Comparison of ENCODE assay signal across 9 mouse cellular contexts in the genomic region with DNA sequence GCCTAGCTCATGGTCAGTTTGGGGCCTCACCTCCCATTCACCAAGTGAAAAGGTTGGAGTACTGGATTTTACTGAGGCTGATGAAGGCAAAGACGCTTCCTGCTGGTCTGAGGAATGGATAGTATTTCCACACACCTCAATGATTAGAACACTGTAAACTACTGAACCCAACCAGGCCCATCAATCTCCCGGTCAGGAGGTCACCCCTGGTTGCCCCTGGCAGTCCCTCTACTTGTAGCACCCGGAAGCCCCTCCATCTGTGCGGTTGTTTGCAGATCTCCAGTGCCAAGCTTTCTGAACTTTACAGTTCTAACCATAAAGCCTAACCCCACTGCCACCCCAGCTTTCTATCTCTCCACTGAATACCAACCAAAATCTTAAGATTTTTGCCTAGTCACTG. TPM values are rescaled to one million over a fixed set of nuclear protein-coding genes. Genes with fewer than 3 reads are reported as not detected.
A peak's percentile ranks its signal among the peaks of the same experiment; 100 is the strongest.
DNase-seq lines count a peak whose midpoint lies in the region; ATAC-seq and TF ChIP-seq lines count a peak whose summit lies in the region.
"Had no signal": no experiment of that assay in that cellular context is flagged by ENCODE, and none has a peak within 500 bp of the region (broad histone marks: within the 10 kb centered on the region; RNA-seq: fewer than 3 reads in every experiment).

No protein-coding gene starts in this region.

- ATAC-seq in embryonic facial prominence, embryonic 13.5 days (ENCODE audit: insufficient number of reproducible peaks, insufficient read depth, low FRiP score, low TSS enrichment, low read depth), result no peak
- no peak for ATAC-seq in forebrain, postnatal 0 days
- ATAC-seq in liver, embryonic 13.5 days (ENCODE audit: low read depth), result no peak

- H3K4me2 ChIP-seq in embryonic facial prominence, embryonic 13.5 days, result peak overlapping the region; percentile 59
- H3K4me2 ChIP-seq in forebrain, postnatal 0 days (ENCODE audit: low read depth), result peak overlapping the region; percentile 33; the same call in 1 of the 2 replicates
- peak overlapping the region; percentile 48; the same call in 1 of the 2 replicates for H3K4me2 ChIP-seq in liver, embryonic 13.5 days

- no peaks in the 10 kb centered on the region for H3K36me3 ChIP-seq in kidney, adult 2 months (ENCODE audit: control insufficient read depth, insufficient read depth, low read length)
- no peaks in the 10 kb centered on the region for H3K36me3 ChIP-seq in embryonic facial prominence, embryonic 13.5 days
- H3K36me3 ChIP-seq in forebrain, postnatal 0 days (ENCODE audit: insufficient read depth), result no peaks in the 10 kb centered on the region
- H3K36me3 ChIP-seq in liver, embryonic 13.5 days, result no peaks in the 10 kb centered on the region
- H3K36me3 ChIP-seq in thymus, adult 2 months (ENCODE audit: control insufficient read depth, insufficient read depth, low read length), result no peaks in the 10 kb centered on the region

- no peaks in the 10 kb centered on the region for H3K27me3 ChIP-seq in kidney, adult 2 months (replicated peaks; ENCODE audit: control insufficient read depth, insufficient read depth, low read length)
- no peaks in the 10 kb centered on the region; the same call in 1 of the 2 replicates for H3K27me3 ChIP-seq in embryonic facial prominence, embryonic 13.5 days
- H3K27me3 ChIP-seq in forebrain, postnatal 0 days (ENCODE audit: insufficient read depth, low read length), result no peaks in the 10 kb centered on the region
- H3K27me3 ChIP-seq in liver, embryonic 13.5 days, result no peaks in the 10 kb centered on the region
- H3K27me3 ChIP-seq in thymus, adult 2 months (ENCODE audit: control insufficient read depth, insufficient read depth, low read length), result no peaks in the 10 kb centered on the region

- H3K9ac ChIP-seq in embryonic facial prominence, embryonic 13.5 days, result peak overlapping the region; percentile 58
- H3K9ac ChIP-seq in forebrain, postnatal 0 days, result no peak overlapping the region
- no peak overlapping the region; the same call in 1 of the 2 replicates for H3K9ac ChIP-seq in liver, embryonic 13.5 days

- no peaks in the 10 kb centered on the region for H3K9me3 ChIP-seq in embryonic facial prominence, embryonic 13.5 days
- H3K9me3 ChIP-seq in forebrain, postnatal 0 days (ENCODE audit: low read length), result no peaks in the 10 kb centered on the region
- no peaks in the 10 kb centered on the region for H3K9me3 ChIP-seq in liver, embryonic 13.5 days (replicated peaks)

- TF ChIP-seq CTCF in kidney, adult 2 months (conservative IDR thresholded peaks at IDR 0.05; ENCODE audit: insufficient read depth, insufficient read length, low read depth, low read length), result no peak
- TF ChIP-seq CTCF in forebrain, postnatal 0 days (IDR thresholded peaks at IDR 0.05; ENCODE audit: low read depth), result no peak
- TF ChIP-seq CTCF in thymus, adult 2 months (IDR thresholded peaks at IDR 0.05; ENCODE audit: borderline replicate concordance, control insufficient read depth, extremely low read depth, insufficient read depth, low read length, poor library complexity), result no peak

- WGBS in kidney, adult 2 months, result 56% methylated on average over 4 of the region's 4 CpGs
- 51% methylated on average over 4 of the region's 4 CpGs for WGBS in embryonic facial prominence, embryonic 13.5 days
- WGBS in forebrain, postnatal 0 days, result 84% methylated on average over 4 of the region's 4 CpGs
- 68% methylated on average over 4 of the region's 4 CpGs for WGBS in liver, embryonic 13.5 days (ENCODE audit: insufficient replicate concordance)
- WGBS in thymus, adult 2 months, result 89% methylated on average over 4 of the region's 4 CpGs

- no peak for DNase-seq in kidney, adult 2 months
- no peak for DNase-seq in kidney, adult 9 months
- no peak for DNase-seq in forebrain, postnatal 0 days
- DNase-seq in liver, embryonic 13.5 days, result no peak
- DNase-seq in cerebellum, adult 8-10 months, result no peak
- DNase-seq in adrenal gland, adult 8-10 months, result no peak
- DNase-seq in thymus, adult 2 months, result no peak
- DNase-seq: lung, postnatal 14 days had no signal

- H3K27ac ChIP-seq in kidney, adult 2 months (ENCODE audit: insufficient read depth, low read depth, low read length), result no peak overlapping the region
- H3K27ac ChIP-seq in embryonic facial prominence, embryonic 13.5 days, result peak overlapping the region; percentile 73; the same call in 1 of the 2 replicates
- H3K27ac ChIP-seq in forebrain, postnatal 0 days (ENCODE audit: low read depth, low read length), result no peak overlapping the region
- no peak overlapping the region for H3K27ac ChIP-seq in liver, embryonic 13.5 days
- H3K27ac ChIP-seq in thymus, adult 2 months (ENCODE audit: control insufficient read depth, insufficient read depth, low read length), result no peak overlapping the region

- H3K4me3 ChIP-seq in kidney, adult 2 months (ENCODE audit: insufficient read depth, low read depth, low read length), result peak overlapping the region; percentile 31; the same call in 1 of the 2 replicates
- H3K4me3 ChIP-seq in embryonic facial prominence, embryonic 13.5 days, result peak overlapping the region; percentile 38
- H3K4me3 ChIP-seq in forebrain, postnatal 0 days (ENCODE audit: low read depth, low read length), result no peak overlapping the region
- H3K4me3 ChIP-seq in liver, embryonic 13.5 days (replicated peaks), result no peak overlapping the region
- H3K4me3 ChIP-seq in thymus, adult 2 months (ENCODE audit: control insufficient read depth, insufficient read depth, low read length), result no peak overlapping the region

- no peak for TF ChIP-seq POLR2A in kidney, adult 2 months (IDR thresholded peaks at IDR 0.05; ENCODE audit: low read depth, low read length)
- no peak for TF ChIP-seq POLR2A in thymus, adult 2 months (IDR thresholded peaks at IDR 0.05; ENCODE audit: control insufficient read depth, extremely low read depth, insufficient read depth, low read length, poor library complexity)

- H3K4me1 ChIP-seq in kidney, adult 2 months (ENCODE audit: control insufficient read depth, insufficient read depth, low read length), result peaks cover 4% of the 10 kb centered on the region; the same call in 1 of the 2 replicates
- peaks cover 15% of the 10 kb centered on the region for H3K4me1 ChIP-seq in embryonic facial prominence, embryonic 13.5 days
- H3K4me1 ChIP-seq in forebrain, postnatal 0 days (ENCODE audit: insufficient read depth), result no peaks in the 10 kb centered on the region
- H3K4me1 ChIP-seq in liver, embryonic 13.5 days (replicated peaks), result peaks cover 56% of the 10 kb centered on the region
- H3K4me1 ChIP-seq in thymus, adult 2 months (replicated peaks; ENCODE audit: control insufficient read depth, insufficient read depth, low read length), result peaks cover 7% of the 10 kb centered on the region

RNA-seq across cellular contexts. Expression of gene Eid1, which starts 11.7 kb away (rescaled TPM):
- polyA plus RNA-seq in kidney, adult 2 months (2012; rRNA removed), result 12.9 and 19.9 TPM in 2 replicates
- 292 and 317 TPM in 2 replicates for polyA plus RNA-seq in embryonic facial prominence, embryonic 13.5 days (2015; fragmentation: Nextera tagmentation; extraction: Ambion mirVana)
- total RNA-seq in forebrain, postnatal 0 days (2014; rRNA removed), result 575 and 636 TPM in 2 replicates
- polyA plus RNA-seq in forebrain, postnatal 0 days (2015; fragmentation: Nextera tagmentation; extraction: Ambion mirVana), result 454 and 459 TPM in 2 replicates
- polyA plus RNA-seq in liver, embryonic 13.5 days (2015; fragmentation: Nextera tagmentation; extraction: Ambion mirVana), result 36.8 and 41.1 TPM in 2 replicates
- total RNA-seq in adrenal gland, adult 8-10 months (2022), result 100 to 1,000 TPM; 142 to 165 (median 156) TPM
- polyA plus RNA-seq in thymus, adult 2 months (2012; rRNA removed), result 21.7 and 23.4 TPM in 2 replicates

RNA-seq across cellular contexts. Expression of gene Cep152, which starts 36.2 kb away (rescaled TPM):
- 0.77 and 0.81 TPM in 2 replicates for polyA plus RNA-seq in kidney, adult 2 months (2012; rRNA removed)
- polyA plus RNA-seq in embryonic facial prominence, embryonic 13.5 days (2015; fragmentation: Nextera tagmentation; extraction: Ambion mirVana), result 6.7 and 9.0 TPM in 2 replicates
- 2.2 and 2.4 TPM in 2 replicates for total RNA-seq in forebrain, postnatal 0 days (2014; rRNA removed)
- polyA plus RNA-seq in forebrain, postnatal 0 days (2015; fragmentation: Nextera tagmentation; extraction: Ambion mirVana), result 0.92 and 1.4 TPM in 2 replicates
- 4.1 and 5.1 TPM in 2 replicates for polyA plus RNA-seq in liver, embryonic 13.5 days (2015; fragmentation: Nextera tagmentation; extraction: Ambion mirVana)
- 1 to 10 TPM; 2.2 to 6.1 (median 3.6) TPM for total RNA-seq in adrenal gland, adult 8-10 months (2022)
- polyA plus RNA-seq in thymus, adult 2 months (2012; rRNA removed), result 4.7 and 4.8 TPM in 2 replicates

Comparison
In these comparisons a context has a peak if more than half of its experiments do, and no peak if none do; other contexts are left out.
1. H3K4me3 ChIP-seq: peak in kidney, adult 2 months (single experiment) and embryonic facial prominence, embryonic 13.5 days (single experiment); none in forebrain, postnatal 0 days (single experiment), liver, embryonic 13.5 days (single experiment) and thymus, adult 2 months (single experiment).
2. Peak in every context shown above with its lines, with median percentiles within 50 percentile points of each other: H3K4me2 ChIP-seq.